In the genomic region with DNA sequence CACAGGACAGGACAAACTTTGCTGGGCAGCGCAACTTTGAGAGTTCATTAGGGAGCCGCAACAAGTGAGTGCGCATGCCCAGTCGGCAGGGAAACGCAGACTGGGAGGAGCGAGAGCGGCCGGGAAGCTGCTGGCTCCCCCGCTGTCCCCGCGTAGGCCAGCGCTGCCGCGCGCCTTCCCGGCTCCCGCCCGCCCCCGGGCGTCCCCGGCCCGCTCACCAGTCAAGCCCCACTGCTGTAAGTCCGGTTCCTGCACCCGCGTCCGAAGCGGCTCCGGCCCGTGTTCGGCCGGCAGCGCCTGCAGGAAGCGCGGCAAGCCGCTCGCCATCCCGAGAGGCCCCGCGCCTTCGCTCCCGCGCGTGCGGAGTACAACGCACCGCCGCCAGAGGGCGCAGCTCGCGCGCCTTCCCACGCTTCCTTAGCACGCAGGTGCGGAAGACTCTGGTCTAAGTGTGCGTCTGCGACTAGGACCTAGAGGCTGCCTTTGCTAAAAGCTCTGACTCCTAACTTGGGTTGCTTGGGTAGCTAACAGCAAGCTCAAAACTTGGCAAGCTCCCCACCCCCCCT, we compare ENCODE assay signal across 8 mouse cellular contexts. TPM values are rescaled to one million over a fixed set of nuclear protein-coding genes. Genes with fewer than 3 reads are reported as not detected.
A peak's percentile ranks its signal among the peaks of the same experiment; 100 is the strongest.
DNase-seq lines count a peak whose midpoint lies in the region; ATAC-seq lines count a peak whose summit lies in the region.

A gene (minus strand): TSS at position 359 of the 566 bp plus-strand sequence.

- peak; percentile 92 to 95 for DNase-seq in adrenal gland, adult 18-20 months (ENCODE audit: low spot score in 2 of 2)
- peak; percentile 93 for DNase-seq in embryo, embryonic 10.5 days (ENCODE audit: low spot score)
- DNase-seq in gastrocnemius, postnatal 14 days, result peak; percentile 91
- DNase-seq in left cerebral cortex, postnatal 10 days (ENCODE audit: extremely low spot score in 1 of 2, low spot score in 2 of 2), result peak; percentile 79 to 93
- peak; percentile 91 to 93 for DNase-seq in right cerebral cortex, postnatal 10 days (ENCODE audit: low spot score in 2 of 2)
- peak; percentile 91 for DNase-seq in urinary bladder, postnatal 14 days (ENCODE audit: low spot score)

- intact Hi-C loops in gastrocnemius, postnatal 14 days (cut with DNase I; ENCODE audit: low total_unique reads), result no loop called here
- intact Hi-C loops in left cerebral cortex, postnatal 10 days (cut with DNase I), result loop anchor here (5.0 kb wide), 1 partner anchor 47 kb away; a partner anchor contains a TSS

- peak; percentile 88 for ATAC-seq in inflammation-experienced regulatory T-cells, adult 6 months
- ATAC-seq in megakaryocyte progenitor cell, adult 5-6 weeks (replicated peaks; ENCODE audit: poor library complexity), result peak; percentile 93

RNA-seq across cellular contexts. Expression of the gene that starts here (rescaled TPM):
- 10 to 100 TPM in 1 of 2 experiments, 1 to 10 TPM in 1; 8.5 to 11.6 TPM for total RNA-seq in adrenal gland, adult 18-20 months (2021)
- 10 to 100 TPM in 1 of 2 experiments, 1 to 10 TPM in 1; 10.0 to 11.2 TPM for total RNA-seq in gastrocnemius, postnatal 14 days (2021)
- polyA plus RNA-seq in inflammation-experienced regulatory T-cells, adult 6 months (2017; shearing (Covaris generic)), result 10 to 100 TPM; 18.5 to 34.9 (median 25.4) TPM
- total RNA-seq in left cerebral cortex, postnatal 10 days (2021), result 1 to 10 TPM; 8.9 to 9.1 TPM
- total RNA-seq in megakaryocyte progenitor cell, adult 5-6 weeks (2015), result 21.1 and 21.3 TPM in 2 replicates
- 45.9 and 57.4 TPM in 2 replicates for total RNA-seq in megakaryocyte progenitor cell, adult 5-6 weeks (2017)

Comparison
In these comparisons a context has a peak if more than half of its experiments do, and no peak if none do; other contexts are left out.
1. Peak in every context shown above with its lines: DNase-seq and ATAC-seq.